Comparison of ENCODE assay signal across 19 mouse cellular contexts in genomic region chr17:64753507-64753906, GRCm38 (mm10).
DNase-seq lines count a peak whose midpoint lies in the region; TF ChIP-seq lines count a peak whose summit lies in the region.
"Had no signal": no experiment of that assay in that cellular context is flagged by ENCODE, and none has a peak within 500 bp of the region (broad histone marks: within the 10 kb centered on the region; RNA-seq: fewer than 3 reads in every experiment).

No protein-coding gene starts in this region.

- 89% methylated on average over 6 of the region's 6 CpGs for WGBS in heart, adult 2 months
- 54% methylated on average over 6 of the region's 6 CpGs for WGBS in spleen, adult 2 months
- 21% methylated on average over 6 of the region's 6 CpGs for WGBS in macrophage (ENCODE audit: missing documents)

- TF ChIP-seq POLR2A in heart, adult 2 months (IDR thresholded peaks at IDR 0.05; ENCODE audit: insufficient read depth, low read depth, low read length), result no peak
- TF ChIP-seq POLR2A in spleen, adult 2 months (IDR thresholded peaks at IDR 0.05; ENCODE audit: low read depth, low read length), result no peak

- H3K4me1 ChIP-seq in heart, adult 2 months (ENCODE audit: control insufficient read depth, insufficient read depth, low read length), result no peaks in the 10 kb centered on the region; the same call in 1 of the 2 replicates
- H3K4me1 ChIP-seq in spleen, adult 2 months (ENCODE audit: control insufficient read depth, insufficient read depth, insufficient read length), result no peaks in the 10 kb centered on the region
- H3K4me1 ChIP-seq: embryonic facial prominence, embryonic 12.5 days; forebrain, embryonic 13.5 days; heart, embryonic 12.5 days; hindbrain, embryonic 15.5 days had no signal

- no peak for TF ChIP-seq EP300 in heart, adult 2 months (IDR thresholded peaks at IDR 0.05; ENCODE audit: insufficient read depth, low read depth, low read length)

- H3K36me3 ChIP-seq in heart, adult 2 months (ENCODE audit: control insufficient read depth, insufficient read depth, low read length), result peaks cover 23% of the 10 kb centered on the region
- H3K36me3 ChIP-seq in spleen, adult 2 months (ENCODE audit: control insufficient read depth, insufficient read depth, low read length), result peaks cover 3% of the 10 kb centered on the region; the same call in 1 of the 2 replicates
- no peaks in the 10 kb centered on the region for H3K36me3 ChIP-seq in macrophage (ENCODE audit: inconsistent target)

- H3K27me3 ChIP-seq in heart, adult 2 months (ENCODE audit: control insufficient read depth, insufficient read depth, low read length), result no peaks in the 10 kb centered on the region
- H3K27me3 ChIP-seq in spleen, adult 2 months (ENCODE audit: control insufficient read depth, insufficient read depth, low read length), result no peaks in the 10 kb centered on the region
- H3K27me3 ChIP-seq: embryonic facial prominence, embryonic 12.5 days; forebrain, embryonic 13.5 days; heart, embryonic 12.5 days; hindbrain, embryonic 15.5 days had no signal

- TF ChIP-seq CTCF in heart, adult 2 months (IDR thresholded peaks at IDR 0.05), result no peak
- TF ChIP-seq CTCF in spleen, adult 2 months (IDR thresholded peaks at IDR 0.05; ENCODE audit: extremely low read depth, insufficient read depth, insufficient read length, insufficient replicate concordance), result no peak

- H3K9ac ChIP-seq in heart, adult 2 months (ENCODE audit: low read depth, low read length), result no peak overlapping the region
- H3K9ac ChIP-seq: embryonic facial prominence, embryonic 12.5 days; forebrain, embryonic 13.5 days; heart, embryonic 12.5 days; hindbrain, embryonic 15.5 days had no signal

- H3K79me2 ChIP-seq in heart, adult 2 months (replicated peaks; ENCODE audit: control insufficient read depth, insufficient read depth, low read length), result no peaks in the 10 kb centered on the region
- H3K79me2 ChIP-seq in macrophage (ENCODE audit: inconsistent target), result no peaks in the 10 kb centered on the region

- intact Hi-C loops in heart, adult 2 months (cut with DNase I), result loop anchor here (5.0 kb wide), 1 partner anchor 36 kb away; no protein-coding TSS in a partner anchor
- intact Hi-C loops in heart, postnatal 14 days (cut with DNase I), result no loop called here

- no peak for DNase-seq in heart, adult 2 months
- no peak for DNase-seq in heart, adult 18-20 months
- DNase-seq in spleen, adult 2 months (ENCODE audit: low read depth in 1 of 2, low spot score in 2 of 2), result no peak
- no peak for DNase-seq in spleen, postnatal 36 days (ENCODE audit: low spot score in 2 of 2)
- no peak for DNase-seq in layer of hippocampus, adult 9-10 months (ENCODE audit: low spot score)
- DNase-seq in heart, postnatal 14 days, result no peak
- no peak for DNase-seq in ovary, adult 18-20 months (ENCODE audit: low spot score)
- DNase-seq: adrenal gland, adult 2 months; cerebellum, adult 9-11 months; gastrocnemius, postnatal 36 days; heart, postnatal 36 days; lung, adult 18-20 months; right cerebral cortex, postnatal 25 days had no signal

- no peak overlapping the region for H3K4me3 ChIP-seq in heart, adult 2 months
- H3K4me3 ChIP-seq in spleen, adult 2 months (ENCODE audit: extremely low read depth, insufficient read depth, insufficient read length), result no peak overlapping the region
- H3K4me3 ChIP-seq in macrophage (ENCODE audit: inconsistent target), result no peak overlapping the region; the same call in 1 of the 2 replicates
- H3K4me3 ChIP-seq: embryonic facial prominence, embryonic 12.5 days; erythroblast, embryonic 14.5 days; forebrain, embryonic 13.5 days; heart, embryonic 12.5 days; hindbrain, embryonic 15.5 days had no signal

- peak overlapping the region; percentile 17; the same call in 1 of the 2 replicates for H3K27ac ChIP-seq in heart, adult 2 months
- peak overlapping the region; percentile 83; the same call in 1 of the 2 replicates for H3K27ac ChIP-seq in spleen, adult 2 months (ENCODE audit: insufficient read depth, low read length)
- peak overlapping the region; percentile 75 for H3K27ac ChIP-seq in macrophage
- H3K27ac ChIP-seq: embryonic facial prominence, embryonic 12.5 days; forebrain, embryonic 13.5 days; hindbrain, embryonic 15.5 days had no signal

Comparison
In these comparisons a context has a peak if more than half of its experiments do, and no peak if none do; other contexts are left out.
1. H3K27ac ChIP-seq: peak in every context shown above with its lines; median percentile 83 in spleen, adult 2 months; 75 in macrophage; 17 in heart, adult 2 months.